ENCODE assay signal across 24 mouse cellular contexts in genomic region chr1:74262510-74262909, GRCm38 (mm10). TPM values are rescaled to one million over a fixed set of nuclear protein-coding genes. Genes with fewer than 3 reads are reported as not detected.
DNase-seq lines count a peak whose midpoint lies in the region; ATAC-seq lines count a peak whose summit lies in the region.
"Had no signal": no experiment of that assay in that cellular context is flagged by ENCODE, and none has a peak within 500 bp of the region (broad histone marks: within the 10 kb centered on the region; RNA-seq: fewer than 3 reads in every experiment).

No protein-coding gene starts in this region.

- WGBS in heart, embryonic 11.5 days (ENCODE audit: insufficient replicate concordance): 77% methylated on average over 6 of the region's 6 CpGs
- WGBS in neural tube, embryonic 15.5 days: 90% methylated on average over 6 of the region's 6 CpGs

- H3K9me3 ChIP-seq in heart, embryonic 11.5 days (replicated peaks; ENCODE audit: control insufficient read depth, low read length): no peaks in the 10 kb centered on the region
- H3K9me3 ChIP-seq in neural tube, embryonic 15.5 days (replicated peaks): no peaks in the 10 kb centered on the region
- H3K9me3 ChIP-seq: embryonic facial prominence, embryonic 15.5 days; forebrain, embryonic 10.5 days; G1E; heart, embryonic 12.5 days; hindbrain, embryonic 15.5 days had no signal

- H3K9ac ChIP-seq in heart, embryonic 11.5 days (ENCODE audit: low read depth, low read length): no peak overlapping the region
- H3K9ac ChIP-seq in neural tube, embryonic 15.5 days (replicated peaks): no peak overlapping the region
- H3K9ac ChIP-seq: embryonic facial prominence, embryonic 15.5 days; heart, embryonic 12.5 days; hindbrain, embryonic 15.5 days had no signal

- no peaks in the 10 kb centered on the region for H3K4me1 ChIP-seq in heart, embryonic 11.5 days (ENCODE audit: control insufficient read depth, insufficient read depth, low read length)
- peaks cover 2% of the 10 kb centered on the region; the same call in 1 of the 2 replicates for H3K4me1 ChIP-seq in brown adipose tissue, adult 24 weeks (ENCODE audit: control insufficient read depth, insufficient read depth, insufficient read length, low read length)
- no peaks in the 10 kb centered on the region for H3K4me1 ChIP-seq in neural tube, embryonic 15.5 days
- H3K4me1 ChIP-seq: embryonic facial prominence, embryonic 15.5 days; forebrain, embryonic 10.5 days; hindbrain, embryonic 15.5 days had no signal

- no peak for ATAC-seq in heart, embryonic 11.5 days (replicated peaks; ENCODE audit: insufficient number of reproducible peaks, low FRiP score, low TSS enrichment)
- ATAC-seq in inflammation-experienced regulatory T-cells, adult 6 months: peak; percentile 81
- ATAC-seq in neural tube, embryonic 15.5 days (ENCODE audit: low FRiP score): no peak
- ATAC-seq: forebrain, embryonic 14.5 days had no signal

- no peak overlapping the region for H3K27ac ChIP-seq in heart, embryonic 11.5 days (ENCODE audit: low read depth, low read length)
- 0 out of 2 replicates have a peak overlapping the region, but pooled peaks have one; percentile 9 for H3K27ac ChIP-seq in brown adipose tissue, adult 24 weeks (replicated peaks; ENCODE audit: low read depth, low read length)
- no peak overlapping the region for H3K27ac ChIP-seq in neural tube, embryonic 15.5 days (replicated peaks)
- H3K27ac ChIP-seq: embryonic facial prominence, embryonic 15.5 days; forebrain, embryonic 10.5 days; gastrocnemius, adult 2 months; hindbrain, embryonic 15.5 days had no signal

- peaks cover 56% of the 10 kb centered on the region for H3K36me3 ChIP-seq in heart, embryonic 11.5 days (ENCODE audit: control insufficient read depth, insufficient read depth, low read length)
- peaks cover 77% of the 10 kb centered on the region for H3K36me3 ChIP-seq in neural tube, embryonic 15.5 days

- peak; percentile 91 for DNase-seq in heart, adult 11 months
- peak; percentile 79 for DNase-seq in CD4-positive, CD25-positive, alpha-beta regulatory T cell, adult 2 months (ENCODE audit: low read depth, low spot score)
- no peak for DNase-seq in kidney, adult 8-10 months
- DNase-seq in urinary bladder, postnatal 14 days (ENCODE audit: low spot score): no peak
- DNase-seq: adrenal gland, postnatal 14 days; cerebellum, adult 2 months; cerebellum, postnatal 10 days; embryo, embryonic 11 days; gastrocnemius, adult 2 months; gastrocnemius, postnatal 25 days; heart, adult 18-20 months had no signal

- H3K4me2 ChIP-seq in heart, embryonic 11.5 days: no peak overlapping the region
- H3K4me2 ChIP-seq in neural tube, embryonic 15.5 days: no peak overlapping the region
- H3K4me2 ChIP-seq: embryonic facial prominence, embryonic 15.5 days; heart, embryonic 12.5 days; hindbrain, embryonic 15.5 days had no signal

- no peak overlapping the region for H3K4me3 ChIP-seq in heart, embryonic 11.5 days (ENCODE audit: low read depth, low read length)
- H3K4me3 ChIP-seq in brown adipose tissue, adult 24 weeks (ENCODE audit: insufficient read depth, low read depth, low read length): no peak overlapping the region
- H3K4me3 ChIP-seq in neural tube, embryonic 15.5 days (replicated peaks): no peak overlapping the region
- H3K4me3 ChIP-seq: embryonic facial prominence, embryonic 15.5 days; erythroblast, embryonic 14.5 days; forebrain, embryonic 10.5 days; gastrocnemius, adult 2 months; heart, embryonic 12.5 days; hindbrain, embryonic 15.5 days had no signal

- no peaks in the 10 kb centered on the region for H3K27me3 ChIP-seq in heart, embryonic 11.5 days (ENCODE audit: control insufficient read depth, insufficient read depth, low read length)
- H3K27me3 ChIP-seq in neural tube, embryonic 15.5 days (replicated peaks): no peaks in the 10 kb centered on the region
- H3K27me3 ChIP-seq: embryonic facial prominence, embryonic 15.5 days; heart, embryonic 12.5 days; hindbrain, embryonic 15.5 days had no signal

RNA-seq across cellular contexts. Expression of gene Gpbar1, which starts 15.8 kb away (rescaled TPM):
- 0.83 and 1.0 TPM in 2 replicates for polyA plus RNA-seq in heart, embryonic 11.5 days (2014; fragmentation: Nextera tagmentation; extraction: Ambion mirVana)
- not detected in 2 replicates for polyA plus RNA-seq in brown adipose tissue, adult 24 weeks (2012; ENCODE audit: insufficient read depth, insufficient read length, missing spikeins)
- polyA plus RNA-seq in inflammation-experienced regulatory T-cells, adult 6 months (2017; shearing (Covaris generic)): under 1 TPM in 1 of 3 experiments, not detected in 2; 0.34 TPM
- 0.73 TPM in 1 of 2 replicates, not detected in the other for polyA plus RNA-seq in neural tube, embryonic 15.5 days (2015; fragmentation: Nextera tagmentation; extraction: Ambion mirVana)
- polyA plus RNA-seq: C2C12; cerebellum, adult 2 months; embryonic facial prominence, embryonic 15.5 days; erythroblast, embryonic 14.5 days; G1E; hindbrain, embryonic 11.5 days; hindbrain, embryonic 15.5 days had no signal

RNA-seq across cellular contexts. Expression of gene Aamp, which starts 22.0 kb away (rescaled TPM):
- 173 and 193 TPM in 2 replicates for polyA plus RNA-seq in heart, embryonic 11.5 days (2014; fragmentation: Nextera tagmentation; extraction: Ambion mirVana)
- polyA plus RNA-seq in brown adipose tissue, adult 24 weeks (2012; ENCODE audit: insufficient read depth, insufficient read length, missing spikeins): 66.7 and 77.7 TPM in 2 replicates
- 100 to 1,000 TPM; 150 to 222 (median 210) TPM for polyA plus RNA-seq in inflammation-experienced regulatory T-cells, adult 6 months (2017; shearing (Covaris generic))
- polyA plus RNA-seq in neural tube, embryonic 15.5 days (2015; fragmentation: Nextera tagmentation; extraction: Ambion mirVana): 209 and 236 TPM in 2 replicates

RNA-seq across cellular contexts. Expression of gene Pnkd, which starts 22.2 kb away (rescaled TPM):
- 225 and 231 TPM in 2 replicates for polyA plus RNA-seq in heart, embryonic 11.5 days (2014; fragmentation: Nextera tagmentation; extraction: Ambion mirVana)
- 117 and 146 TPM in 2 replicates for polyA plus RNA-seq in brown adipose tissue, adult 24 weeks (2012; ENCODE audit: insufficient read depth, insufficient read length, missing spikeins)
- polyA plus RNA-seq in inflammation-experienced regulatory T-cells, adult 6 months (2017; shearing (Covaris generic)): 100 to 1,000 TPM in 1 of 3 experiments, 10 to 100 TPM in 2; 90.4 to 101 (median 95.6) TPM
- 152 and 156 TPM in 2 replicates for polyA plus RNA-seq in neural tube, embryonic 15.5 days (2015; fragmentation: Nextera tagmentation; extraction: Ambion mirVana)

RNA-seq across cellular contexts. Expression of gene Arpc2, which starts 26.6 kb away (rescaled TPM):
- 387 and 411 TPM in 2 replicates for polyA plus RNA-seq in heart, embryonic 11.5 days (2014; fragmentation: Nextera tagmentation; extraction: Ambion mirVana)
- polyA plus RNA-seq in brown adipose tissue, adult 24 weeks (2012; ENCODE audit: insufficient read depth, insufficient read length, missing spikeins): 131 and 169 TPM in 2 replicates
- 100 to 1,000 TPM; 611 to 878 (median 637) TPM for polyA plus RNA-seq in inflammation-experienced regulatory T-cells, adult 6 months (2017; shearing (Covaris generic))
- 393 and 423 TPM in 2 replicates for polyA plus RNA-seq in neural tube, embryonic 15.5 days (2015; fragmentation: Nextera tagmentation; extraction: Ambion mirVana)

RNA-seq across cellular contexts. Expression of gene Tmbim1, which starts 42.9 kb away (rescaled TPM):
- polyA plus RNA-seq in heart, embryonic 11.5 days (2014; fragmentation: Nextera tagmentation; extraction: Ambion mirVana): 29.2 and 37.1 TPM in 2 replicates
- 34.6 and 41.7 TPM in 2 replicates for polyA plus RNA-seq in brown adipose tissue, adult 24 weeks (2012; ENCODE audit: insufficient read depth, insufficient read length, missing spikeins)
- 10 to 100 TPM; 15.7 to 27.4 (median 17.9) TPM for polyA plus RNA-seq in inflammation-experienced regulatory T-cells, adult 6 months (2017; shearing (Covaris generic))
- polyA plus RNA-seq in neural tube, embryonic 15.5 days (2015; fragmentation: Nextera tagmentation; extraction: Ambion mirVana): 10.1 and 12.9 TPM in 2 replicates

Comparison
In these comparisons a context has a peak if more than half of its experiments do, and no peak if none do; other contexts are left out.
1. DNase-seq: peak in heart, adult 11 months (single experiment) and CD4-positive, CD25-positive, alpha-beta regulatory T cell, adult 2 months (single experiment); none in kidney, adult 8-10 months (0 of 2) and urinary bladder, postnatal 14 days (single experiment).